Mouse (Mus musculus) hindbrain, embryonic 10.5 days (tissue): ENCODE measurements around the gene Kif3a. TPM values are rescaled to one million over a fixed set of nuclear protein-coding genes. Genes with fewer than 3 reads are reported as not detected.

Experiments
- DNase-seq: peaks from one replicate; pipeline ENCODE4 v3.0.0-alpha.2; 2017; ENCODE audit warnings: low spot score
- H3K27ac ChIP-seq: fragments of 300-500 bp; sonication (generic); 2 replicates; pipeline ENCODE4 v1.5.1; 2016; ENCODE audit warnings: mild to moderate bottlenecking, moderate library complexity
- H3K27me3 ChIP-seq: fragments of 300-500 bp; sonication (generic); 2 replicates; pipeline ENCODE4 v1.6.1; 2016; ENCODE audit warnings: mild to moderate bottlenecking; ENCODE audit not compliant: poor library complexity, insufficient read depth, severe bottlenecking
- H3K36me3 ChIP-seq: fragments of 300-500 bp; sonication (generic); 2 replicates; pipeline ENCODE4 v1.6.1; 2016; ENCODE audit warnings: mild to moderate bottlenecking, moderate library complexity
- H3K4me1 ChIP-seq: fragments of 300-500 bp; sonication (generic); replicated peaks from 2 replicates; pipeline ENCODE4 v1.6.1; 2016; ENCODE audit warnings: mild to moderate bottlenecking
- H3K4me3 ChIP-seq: fragments of 300-500 bp; sonication (generic); 2 replicates; pipeline ENCODE4 v1.5.1; 2016; ENCODE audit warnings: mild to moderate bottlenecking, moderate library complexity
- H3K9me3 ChIP-seq: fragments of 300-500 bp; sonication (generic); 2 replicates; pipeline ENCODE4 v1.6.1; 2016; ENCODE audit warnings: mild to moderate bottlenecking, moderate library complexity
- WGBS: fragments of 180-500 bp; shearing (Covaris S2); methylation state at CpG from one replicate; pipeline ENCODE4 v1.1.7; 2016; 5-methylcytosine and 5-hydroxymethylcytosine counted together
- polyA plus RNA-seq: library from polyadenylated mRNA; unstranded; fragments of >200 nt; fragmentation: Nextera tagmentation; extraction: Ambion mirVana; gene quantifications from 2 replicates; pipeline ENCODE4 v1.2.1, GENCODE M21; 2016

Gene Kif3a
- polyA plus RNA-seq, 1 experiment from 2014 or later: 67.8 TPM

- peaks cover 1% of the 10 kb centered on the region for H3K27me3 ChIP-seq
- H3K27ac ChIP-seq: no peak overlapping the region
- no peaks in the 10 kb centered on the region for H3K9me3 ChIP-seq
- no peaks in the 10 kb centered on the region for H3K4me1 ChIP-seq
- DNase-seq: no peak
- no peaks in the 10 kb centered on the region for H3K36me3 ChIP-seq
- H3K4me3 ChIP-seq: no peak overlapping the region
- WGBS: 76% methylated on average over 12 of the region's 12 CpGs
Observed at GRCm38 (mm10) chr11:53642744-53643279, 75.6 kb downstream of the Kif3a start.

GRCm38 (mm10) chr11:53644017-53644416, 76.8 kb downstream of the Kif3a start:
- Histone ChIP-seq H3K4me3 (no peak overlapping the region), H3K4me1 (no peaks in the 10 kb centered on the region), H3K36me3 (no peaks in the 10 kb centered on the region), H3K27me3 (no peaks in the 10 kb centered on the region), H3K9me3 (no peaks in the 10 kb centered on the region), H3K27ac (no peak overlapping the region)
- 73% methylated on average over 5 of the region's 5 CpGs for WGBS
- DNase-seq: no peak

- H3K9me3 ChIP-seq: no peaks in the 10 kb centered on the region
- H3K27ac ChIP-seq: no peak overlapping the region
- no peaks in the 10 kb centered on the region for H3K27me3 ChIP-seq
- 88% methylated on average over 4 of the region's 4 CpGs for WGBS
- H3K36me3 ChIP-seq: peaks cover 55% of the 10 kb centered on the region
- no peak for DNase-seq
- H3K4me3 ChIP-seq: no peak overlapping the region
- H3K4me1 ChIP-seq: no peaks in the 10 kb centered on the region
Observed at GRCm38 (mm10) chr11:53651441-53651840, 84.3 kb downstream of the Kif3a start.

Other genes with a start within 250 kb of the Kif3a start
- 22.6 and 26.0 TPM in 2 replicates for gene Zcchc10, start 242.7 kb upstream of the Kif3a start, polyA plus RNA-seq
- 36.6 and 48.9 TPM in 2 replicates for gene Aff4, start 216.5 kb upstream of the Kif3a start, polyA plus RNA-seq
- gene Leap2, start 144.2 kb upstream of the Kif3a start, polyA plus RNA-seq: 0.34 TPM in 1 of 2 replicates, not detected in the other
- 548 and 642 TPM in 2 replicates for gene Uqcrq, start 136.5 kb upstream of the Kif3a start, polyA plus RNA-seq
- 2.6 and 2.9 TPM in 2 replicates for gene Gdf9, start 136.4 kb upstream of the Kif3a start, polyA plus RNA-seq
- not detected in 2 replicates for gene Gm10447, start 110.3 kb upstream of the Kif3a start, polyA plus RNA-seq
- gene Shroom1, start 110.2 kb upstream of the Kif3a start, polyA plus RNA-seq: 1.8 and 2.0 TPM in 2 replicates
- not detected in 2 replicates for gene Gm9837, start 96.9 kb upstream of the Kif3a start, polyA plus RNA-seq
- not detected in 2 replicates for gene Gm9945, start 87.2 kb upstream of the Kif3a start, polyA plus RNA-seq
- gene Sowaha, start 87.1 kb upstream of the Kif3a start, polyA plus RNA-seq: 0.26 and 0.44 TPM in 2 replicates
- 14.8 and 15.6 TPM in 2 replicates for gene Sept8, start 48.1 kb upstream of the Kif3a start, polyA plus RNA-seq
- gene Il4, start 51.3 kb downstream of the Kif3a start, polyA plus RNA-seq: 0.66 and 1.2 TPM in 2 replicates
- gene Il13, start 67.3 kb downstream of the Kif3a start, polyA plus RNA-seq: not detected in 2 replicates
- gene Rad50, start 139.9 kb downstream of the Kif3a start, polyA plus RNA-seq: 13.7 and 21.9 TPM in 2 replicates
- gene Il5, start 153.4 kb downstream of the Kif3a start, polyA plus RNA-seq: not detected in 2 replicates
- 3.6 and 4.2 TPM in 2 replicates for gene Irf1, start 202.6 kb downstream of the Kif3a start, polyA plus RNA-seq
- gene Gm17334, start 205.8 kb downstream of the Kif3a start, polyA plus RNA-seq: not detected in 2 replicates